Mouse (Mus musculus) heart, adult 2 months (tissue): Measurements from ENCODE around the gene Pik3r2.

Source experiments
- CTCF ChIP-seq: fragments of 200-600 bp; IDR thresholded peaks from 2 replicates; pipeline ENCODE4 v1.8.1; 2022; ENCODE audit warnings: antibody characterized with exemption, mild to moderate bottlenecking, moderate library complexity
- EP300 ChIP-seq: fragments of 200-500 bp; IDR thresholded peaks from 2 replicates; pipeline ENCODE4 v1.6.1; 2011; ENCODE audit warnings: low read depth, low read length, control low read depth; ENCODE audit not compliant: insufficient read depth
- POLR2A ChIP-seq: fragments of 200-500 bp; IDR thresholded peaks from 2 replicates; pipeline ENCODE4 v1.6.1; 2011; ENCODE audit warnings: mild to moderate bottlenecking, low read depth, low read length, control low read depth; ENCODE audit not compliant: insufficient read depth

DNA sequence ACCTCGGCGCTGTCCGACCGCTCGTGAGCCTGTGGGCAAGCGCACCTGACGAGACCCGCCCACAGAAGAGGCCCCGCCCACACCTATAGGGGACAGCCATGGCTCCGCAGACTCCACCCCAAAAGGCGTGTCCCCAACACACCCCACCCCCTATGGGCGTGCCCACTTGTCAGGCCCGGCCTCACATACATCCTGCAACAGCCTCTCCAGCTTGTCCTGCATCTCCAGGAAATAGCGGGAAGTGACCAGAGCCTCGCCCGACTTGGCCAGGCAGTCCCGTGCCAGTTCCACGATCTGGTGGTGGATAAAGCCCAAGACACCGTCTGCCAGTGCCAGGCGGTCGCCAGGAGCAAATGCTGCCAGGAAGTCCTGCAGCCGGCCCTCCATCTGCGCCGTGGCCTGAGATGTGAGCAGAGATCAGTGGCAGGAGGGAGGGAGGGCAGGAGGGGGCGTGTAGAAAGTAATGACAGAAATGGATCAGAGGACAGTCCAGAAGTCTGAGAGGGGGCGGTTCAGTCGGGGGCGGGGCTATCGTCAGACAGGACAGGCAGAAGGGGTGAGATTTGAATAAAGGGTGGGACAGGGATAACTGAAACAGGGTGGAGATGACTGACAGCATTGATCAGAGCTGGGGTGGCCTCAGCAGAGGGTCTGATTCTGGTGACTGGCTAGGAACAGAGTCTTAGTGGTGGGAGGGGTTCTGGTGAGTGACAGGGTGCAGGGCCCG is 11.6 kb upstream of the Pik3r2 start:
- TF ChIP-seq POLR2A (no peak), CTCF (no peak), EP300 (no peak)
